Mouse (Mus musculus) thymus, adult 2 months (tissue): ENCODE measurements around the gene Olfr373. TPM values are rescaled to one million over a fixed set of nuclear protein-coding genes. Genes with fewer than 3 reads are reported as not detected.

Experiments used
- DNase-seq: peaks from one replicate; pipeline ENCODE4 v3.0.0; 2021
- H3K27ac ChIP-seq: fragments of 200-500 bp; 2 replicates; pipeline ENCODE4 v1.5.1; 2012; ENCODE audit warnings: low read length, control low read depth; ENCODE audit not compliant: control insufficient read depth, insufficient read depth
- H3K27me3 ChIP-seq: fragments of 200-500 bp; 2 replicates; pipeline ENCODE4 v1.6.1; 2012; ENCODE audit warnings: mild to moderate bottlenecking, low read length, moderate library complexity, mixed read lengths; ENCODE audit not compliant: control insufficient read depth, insufficient read depth
- H3K36me3 ChIP-seq: fragments of 200-500 bp; 2 replicates; pipeline ENCODE4 v1.6.1; 2012; ENCODE audit warnings: mild to moderate bottlenecking, low read length, moderate library complexity; ENCODE audit not compliant: control insufficient read depth, insufficient read depth
- H3K4me1 ChIP-seq: fragments of 200-500 bp; replicated peaks from 2 replicates; pipeline ENCODE4 v1.6.1; 2012; ENCODE audit warnings: low read length; ENCODE audit not compliant: control insufficient read depth, insufficient read depth
- H3K4me3 ChIP-seq: fragments of 200-500 bp; 2 replicates; pipeline ENCODE4 v1.5.1; 2012; ENCODE audit warnings: mild to moderate bottlenecking, low read length, control low read depth, moderate library complexity; ENCODE audit not compliant: control insufficient read depth, insufficient read depth
- CTCF ChIP-seq: fragments of 200-500 bp; IDR thresholded peaks from 2 replicates; pipeline ENCODE4 v1.5.1; 2012; ENCODE audit warnings: mild to moderate bottlenecking, control low read depth, low read length, moderate library complexity, borderline replicate concordance; ENCODE audit not compliant: control insufficient read depth, poor library complexity, insufficient read depth; ENCODE audit errors: extremely low read depth
- POLR2A ChIP-seq: fragments of 200-500 bp; IDR thresholded peaks from 2 replicates; pipeline ENCODE4 v1.6.1; 2012; ENCODE audit warnings: mild to moderate bottlenecking, low read length, control low read depth, moderate library complexity; ENCODE audit not compliant: control insufficient read depth, poor library complexity, insufficient read depth; ENCODE audit errors: extremely low read depth
- WGBS: fragments of 180-500 bp; shearing (Covaris S2); methylation state at CpG from one replicate; pipeline ENCODE4 v1.1.7; 2018; 5-methylcytosine and 5-hydroxymethylcytosine counted together
- polyA plus RNA-seq: library from polyadenylated mRNA; depleted of rRNA; stranded (reverse); fragments of >200 nt; gene quantifications from 2 replicates; pipeline ENCODE4 v1.2.3, GENCODE M21; 2012; rRNA removed

Olfr373 gene
- polyA plus RNA-seq, 1 experiment: not detected

GRCm38 (mm10) chr8:72151418-72152078 lies 68.6 kb downstream of the Olfr373 start:
- H3K36me3 ChIP-seq: peaks cover 66% of the 10 kb centered on the region
- no peaks in the 10 kb centered on the region for H3K4me1 ChIP-seq
- no peak overlapping the region for H3K27ac ChIP-seq
- WGBS: 55% methylated on average over 3 of the region's 3 CpGs
- no peaks in the 10 kb centered on the region for H3K27me3 ChIP-seq
- no peak overlapping the region for H3K4me3 ChIP-seq
- TF ChIP-seq CTCF (no peak), POLR2A (no peak)
- DNase-seq: no peak

Other genes with a start within 250 kb of the Olfr373 start
- gene Zfp709, start 201.2 kb upstream of the Olfr373 start, polyA plus RNA-seq: 0.66 and 0.85 TPM in 2 replicates
- 1.5 and 1.7 TPM in 2 replicates for gene Zfp882, start 174.6 kb upstream of the Olfr373 start, polyA plus RNA-seq
- gene Zfp617, start 174.5 kb upstream of the Olfr373 start, polyA plus RNA-seq: 2.5 and 3.3 TPM in 2 replicates
- gene Zfp961, start 132.1 kb upstream of the Olfr373 start, polyA plus RNA-seq: 7.4 and 7.9 TPM in 2 replicates
- 10.9 and 13.9 TPM in 2 replicates for gene Cyp4f18, start 73.6 kb upstream of the Olfr373 start, polyA plus RNA-seq
- gene Olfr372, start 42.0 kb upstream of the Olfr373 start, polyA plus RNA-seq: 0.13 TPM in 1 of 2 replicates, not detected in the other
- 0.17 and 0.27 TPM in 2 replicates for gene Olfr374, start 23.9 kb downstream of the Olfr373 start, polyA plus RNA-seq
- gene Tpm4, start 51.8 kb downstream of the Olfr373 start, polyA plus RNA-seq: 47.7 and 55.6 TPM in 2 replicates
- gene Rab8a, start 78.0 kb downstream of the Olfr373 start, polyA plus RNA-seq: 95.8 and 112 TPM in 2 replicates
- 11.9 and 13.2 TPM in 2 replicates for gene Hsh2d, start 106.5 kb downstream of the Olfr373 start, polyA plus RNA-seq
- 0.77 and 0.78 TPM in 2 replicates for gene Cib3, start 129.7 kb downstream of the Olfr373 start, polyA plus RNA-seq
- gene Gm11034, start 130.5 kb downstream of the Olfr373 start, polyA plus RNA-seq: not detected in 2 replicates
- 52.1 and 62.5 TPM in 2 replicates for gene Fam32a, start 136.6 kb downstream of the Olfr373 start, polyA plus RNA-seq
- 167 and 183 TPM in 2 replicates for gene Ap1m1, start 156.8 kb downstream of the Olfr373 start, polyA plus RNA-seq
- gene Gm10282, start 222.1 kb downstream of the Olfr373 start, polyA plus RNA-seq: 13.6 and 19.8 TPM in 2 replicates
- 62.1 and 86.9 TPM in 2 replicates for gene Klf2, start 235.9 kb downstream of the Olfr373 start, polyA plus RNA-seq